Mouse (Mus musculus): ENCODE data around the gene Slc30a1. TPM values are rescaled to one million over a fixed set of nuclear protein-coding genes. Genes with fewer than 3 reads are reported as not detected.

Slc30a1 gene
- polyA plus RNA-seq, 1 experiment from 2014 or later, result 2.3 TPM

GRCm38 (mm10) chr1:191909316-191909715 is 2.7 kb downstream of the Slc30a1 start:
- Histone ChIP-seq H3K36me3 (ENCODE audit: control insufficient read depth, insufficient read depth, low read length) (peaks cover 11% of the 10 kb centered on the region; the same call in 1 of the 2 replicates), H3K27ac (replicated peaks; ENCODE audit: low read depth, low read length) (no peak overlapping the region), H3K4me2 (ENCODE audit: low read length) (peak overlapping the region; percentile 93), H3K4me1 (ENCODE audit: control insufficient read depth, insufficient read depth, low read length) (peaks cover 39% of the 10 kb centered on the region), H3K9me3 (ENCODE audit: control insufficient read depth, low read length) (no peaks in the 10 kb centered on the region), H3K27me3 (ENCODE audit: control insufficient read depth, insufficient read depth, low read length) (no peaks in the 10 kb centered on the region), H3K4me3 (replicated peaks; ENCODE audit: low read depth, low read length) (no peak overlapping the region), H3K9ac (replicated peaks; ENCODE audit: low read length) (no peak overlapping the region)
- ATAC-seq (ENCODE audit: low FRiP score, low TSS enrichment) (no peak), DNase-seq (no peak)
- WGBS, result 94% methylated on average over 14 of the region's 14 CpGs

- WGBS, result 75% methylated on average over 3 of the region's 3 CpGs
- Histone ChIP-seq H3K4me1 (ENCODE audit: control insufficient read depth, insufficient read depth, low read length) (peaks cover 37% of the 10 kb centered on the region), H3K4me2 (ENCODE audit: low read length) (peak overlapping the region; percentile 22)
These were observed 4.1 kb downstream of the Slc30a1 start for GRCm38 (mm10) chr1:191910646-191911045.

DNA sequence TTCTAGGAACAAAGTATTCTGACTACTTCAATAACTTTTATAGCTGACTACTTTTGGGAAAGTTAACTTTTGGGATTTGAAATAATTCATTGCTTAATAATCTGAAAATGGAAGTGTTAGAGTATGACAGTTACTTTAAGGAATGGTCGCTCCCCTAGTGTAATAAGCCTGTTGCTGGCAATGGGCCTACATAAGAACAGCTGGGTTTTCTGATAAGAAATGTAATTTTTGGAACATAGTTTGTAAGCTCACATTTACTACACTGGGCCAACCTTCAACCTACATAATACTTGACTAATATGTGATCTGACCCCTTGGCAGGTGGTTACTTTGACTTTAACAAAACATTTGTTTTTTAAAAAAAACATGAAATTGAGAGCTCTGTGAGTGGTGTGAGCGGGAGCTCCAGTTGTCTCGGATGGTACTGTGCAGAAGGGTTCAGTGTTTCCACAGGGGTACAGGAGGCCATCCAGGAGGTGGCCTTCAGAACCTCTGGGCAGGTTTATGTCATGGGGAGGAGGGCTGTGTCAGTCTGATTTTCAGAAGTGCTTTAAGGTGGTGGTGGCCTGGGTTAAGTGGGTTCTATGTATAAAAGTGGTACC is 4.6 kb downstream of the Slc30a1 start:
- Histone ChIP-seq H3K27me3 (ENCODE audit: control insufficient read depth, insufficient read depth, low read length) (no peaks in the 10 kb centered on the region), H3K9ac (replicated peaks; ENCODE audit: low read length) (no peak overlapping the region), H3K4me1 (ENCODE audit: control insufficient read depth, insufficient read depth, low read length) (peaks cover 35% of the 10 kb centered on the region), H3K36me3 (ENCODE audit: control insufficient read depth, insufficient read depth, low read length) (peaks cover 11% of the 10 kb centered on the region; the same call in 1 of the 2 replicates), H3K4me2 (ENCODE audit: low read length) (peak overlapping the region; percentile 14), H3K4me3 (replicated peaks; ENCODE audit: low read depth, low read length) (no peak overlapping the region), H3K9me3 (ENCODE audit: control insufficient read depth, low read length) (no peaks in the 10 kb centered on the region), H3K27ac (replicated peaks; ENCODE audit: low read depth, low read length) (no peak overlapping the region)
- WGBS, result 89% methylated on average over 3 of the region's 3 CpGs
- no peak for ATAC-seq (ENCODE audit: low FRiP score, low TSS enrichment)
- no peak for DNase-seq

More at GRCm38 (mm10) chr1:191910646-191911045, 4.1 kb downstream of the Slc30a1 start:
- H3K36me3 ChIP-seq (ENCODE audit: control insufficient read depth, insufficient read depth, low read length), result peaks cover 11% of the 10 kb centered on the region; the same call in 1 of the 2 replicates
- H3K9ac ChIP-seq (replicated peaks; ENCODE audit: low read length), result no peak overlapping the region
- H3K9me3 ChIP-seq (ENCODE audit: control insufficient read depth, low read length), result no peaks in the 10 kb centered on the region
- ATAC-seq (ENCODE audit: low FRiP score, low TSS enrichment) (no peak), DNase-seq (no peak)
- no peaks in the 10 kb centered on the region for H3K27me3 ChIP-seq (ENCODE audit: control insufficient read depth, insufficient read depth, low read length)
- H3K4me3 ChIP-seq (replicated peaks; ENCODE audit: low read depth, low read length), result no peak overlapping the region
- H3K27ac ChIP-seq (replicated peaks; ENCODE audit: low read depth, low read length), result no peak overlapping the region

- ATAC-seq (ENCODE audit: low FRiP score, low TSS enrichment) (no peak), DNase-seq (no peak)
- 89% methylated on average over 6 of the region's 6 CpGs for WGBS
These were observed 8.1 kb downstream of the Slc30a1 start for GRCm38 (mm10) chr1:191914647-191915046.

DNA sequence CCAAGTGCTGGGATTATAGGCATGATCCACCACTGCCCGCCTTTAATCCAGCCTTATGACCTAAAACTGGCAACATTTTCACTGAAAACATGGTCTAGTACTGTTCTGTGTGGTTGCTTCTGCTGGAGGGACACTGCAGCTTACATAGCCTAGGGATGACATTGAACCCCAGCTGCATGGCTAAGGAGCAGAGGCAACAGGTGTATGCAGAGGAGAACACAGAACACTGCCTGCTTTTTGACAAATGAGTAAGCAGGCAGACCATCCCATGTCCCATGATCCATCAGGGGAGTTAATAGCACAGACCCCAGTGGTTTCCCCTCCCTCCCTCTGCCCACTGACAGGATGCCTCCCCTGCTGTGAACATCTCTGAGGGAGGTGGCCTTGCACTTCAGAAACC is 9.0 kb downstream of the Slc30a1 start:
- no peak overlapping the region for H3K9ac ChIP-seq (replicated peaks; ENCODE audit: low read length)
- H3K27me3 ChIP-seq (ENCODE audit: control insufficient read depth, insufficient read depth, low read length), result no peaks in the 10 kb centered on the region
- no peak overlapping the region for H3K4me3 ChIP-seq (replicated peaks; ENCODE audit: low read depth, low read length)
- 79% methylated on average over 1 of the region's 1 CpGs for WGBS
- DNase-seq (no peak), ATAC-seq (ENCODE audit: low FRiP score, low TSS enrichment) (no peak)
- no peaks in the 10 kb centered on the region for H3K9me3 ChIP-seq (ENCODE audit: control insufficient read depth, low read length)
- H3K4me2 ChIP-seq (ENCODE audit: low read length), result no peak overlapping the region
- H3K36me3 ChIP-seq (ENCODE audit: control insufficient read depth, insufficient read depth, low read length), result 0 out of 2 replicates have a peak, but pooled peaks cover 3% of the 10 kb centered on the region
- peaks cover 11% of the 10 kb centered on the region; the same call in 1 of the 2 replicates for H3K4me1 ChIP-seq (ENCODE audit: control insufficient read depth, insufficient read depth, low read length)
- no peak overlapping the region for H3K27ac ChIP-seq (replicated peaks; ENCODE audit: low read depth, low read length)

More at GRCm38 (mm10) chr1:191914647-191915046, 8.1 kb downstream of the Slc30a1 start:
- no peak overlapping the region for H3K9ac ChIP-seq (replicated peaks; ENCODE audit: low read length)
- H3K4me3 ChIP-seq (replicated peaks; ENCODE audit: low read depth, low read length), result no peak overlapping the region
- no peaks in the 10 kb centered on the region for H3K27me3 ChIP-seq (ENCODE audit: control insufficient read depth, insufficient read depth, low read length)
- no peaks in the 10 kb centered on the region for H3K9me3 ChIP-seq (ENCODE audit: control insufficient read depth, low read length)
- 0 out of 2 replicates have a peak, but pooled peaks cover 3% of the 10 kb centered on the region for H3K36me3 ChIP-seq (ENCODE audit: control insufficient read depth, insufficient read depth, low read length)
- H3K27ac ChIP-seq (replicated peaks; ENCODE audit: low read depth, low read length), result no peak overlapping the region
- H3K4me1 ChIP-seq (ENCODE audit: control insufficient read depth, insufficient read depth, low read length), result peaks cover 13% of the 10 kb centered on the region
- no peak overlapping the region for H3K4me2 ChIP-seq (ENCODE audit: low read length)

DNA sequence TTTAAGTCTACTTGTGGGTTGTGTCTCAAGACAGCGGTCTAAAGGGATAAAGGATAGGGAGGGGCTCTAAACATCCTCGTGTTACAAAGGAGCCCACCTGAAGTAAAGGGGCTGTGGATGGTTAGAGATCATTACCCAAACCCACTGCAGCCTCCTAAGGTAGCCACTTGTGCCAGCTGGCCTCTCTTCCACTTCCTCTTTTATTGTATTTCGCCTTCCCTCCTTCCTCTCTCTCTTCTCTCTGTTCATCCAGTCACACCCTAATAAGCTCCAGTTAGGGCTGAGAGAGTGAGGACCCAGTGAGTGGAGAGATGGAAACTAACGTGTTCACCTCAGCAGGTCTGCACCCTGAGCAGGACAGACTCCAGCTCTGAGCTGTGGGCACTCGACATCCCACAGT is 10.3 kb downstream of the Slc30a1 start:
- no peaks in the 10 kb centered on the region for H3K27me3 ChIP-seq (ENCODE audit: control insufficient read depth, insufficient read depth, low read length)
- WGBS, result 71% methylated on average over 5 of the region's 5 CpGs
- no peak overlapping the region for H3K4me3 ChIP-seq (replicated peaks; ENCODE audit: low read depth, low read length)
- ATAC-seq (ENCODE audit: low FRiP score, low TSS enrichment) (no peak), DNase-seq (no peak)
- H3K9ac ChIP-seq (replicated peaks; ENCODE audit: low read length), result no peak overlapping the region
- H3K36me3 ChIP-seq (ENCODE audit: control insufficient read depth, insufficient read depth, low read length), result 0 out of 2 replicates have a peak, but pooled peaks cover 3% of the 10 kb centered on the region
- peaks cover 4% of the 10 kb centered on the region; the same call in 1 of the 2 replicates for H3K4me1 ChIP-seq (ENCODE audit: control insufficient read depth, insufficient read depth, low read length)
- no peak overlapping the region for H3K4me2 ChIP-seq (ENCODE audit: low read length)
- H3K9me3 ChIP-seq (ENCODE audit: control insufficient read depth, low read length), result peaks cover 3% of the 10 kb centered on the region; the same call in 1 of the 2 replicates
- H3K27ac ChIP-seq (replicated peaks; ENCODE audit: low read depth, low read length), result no peak overlapping the region

GRCm38 (mm10) chr1:191919336-191919735 is 12.8 kb downstream of the Slc30a1 start:
- Histone ChIP-seq H3K9ac (replicated peaks; ENCODE audit: low read length) (no peak overlapping the region), H3K4me1 (ENCODE audit: control insufficient read depth, insufficient read depth, low read length) (no peaks in the 10 kb centered on the region), H3K27ac (replicated peaks; ENCODE audit: low read depth, low read length) (no peak overlapping the region), H3K27me3 (ENCODE audit: control insufficient read depth, insufficient read depth, low read length) (no peaks in the 10 kb centered on the region), H3K9me3 (ENCODE audit: control insufficient read depth, low read length) (peaks cover 3% of the 10 kb centered on the region; the same call in 1 of the 2 replicates), H3K4me2 (ENCODE audit: low read length) (no peak overlapping the region), H3K4me3 (replicated peaks; ENCODE audit: low read depth, low read length) (no peak overlapping the region), H3K36me3 (ENCODE audit: control insufficient read depth, insufficient read depth, low read length) (no peaks in the 10 kb centered on the region)
- 96% methylated on average over 2 of the region's 2 CpGs for WGBS
- ATAC-seq (ENCODE audit: low FRiP score, low TSS enrichment), result no peak
- DNase-seq, result no peak

DNA sequence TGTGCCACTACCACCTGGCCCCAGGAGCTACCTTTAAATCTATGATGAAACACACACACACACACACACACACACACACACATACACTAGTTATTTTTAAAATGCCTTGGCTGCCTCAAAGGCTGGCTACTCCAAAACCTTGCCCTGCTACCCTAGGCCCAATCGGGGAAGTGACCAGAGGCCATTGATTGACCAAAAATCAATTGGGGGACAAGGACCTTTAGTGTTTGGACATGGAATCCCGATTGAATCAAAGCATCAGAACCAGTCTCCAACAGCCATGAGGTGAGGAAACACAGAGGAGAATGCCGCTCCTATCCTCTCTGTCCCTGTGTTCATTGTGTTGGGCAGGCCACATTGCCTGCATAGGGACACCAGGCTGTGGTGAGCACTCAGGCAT is 15.1 kb downstream of the Slc30a1 start:
- Histone ChIP-seq H3K9ac (replicated peaks; ENCODE audit: low read length) (no peak overlapping the region), H3K9me3 (ENCODE audit: control insufficient read depth, low read length) (peaks cover 3% of the 10 kb centered on the region; the same call in 1 of the 2 replicates), H3K4me2 (ENCODE audit: low read length) (no peak overlapping the region), H3K36me3 (ENCODE audit: control insufficient read depth, insufficient read depth, low read length) (no peaks in the 10 kb centered on the region), H3K27ac (replicated peaks; ENCODE audit: low read depth, low read length) (no peak overlapping the region), H3K4me3 (replicated peaks; ENCODE audit: low read depth, low read length) (no peak overlapping the region), H3K4me1 (ENCODE audit: control insufficient read depth, insufficient read depth, low read length) (no peaks in the 10 kb centered on the region), H3K27me3 (ENCODE audit: control insufficient read depth, insufficient read depth, low read length) (no peaks in the 10 kb centered on the region)
- WGBS, result 93% methylated on average over 3 of the region's 3 CpGs
- no peak for ATAC-seq (ENCODE audit: low FRiP score, low TSS enrichment)
- DNase-seq, result no peak

DNA sequence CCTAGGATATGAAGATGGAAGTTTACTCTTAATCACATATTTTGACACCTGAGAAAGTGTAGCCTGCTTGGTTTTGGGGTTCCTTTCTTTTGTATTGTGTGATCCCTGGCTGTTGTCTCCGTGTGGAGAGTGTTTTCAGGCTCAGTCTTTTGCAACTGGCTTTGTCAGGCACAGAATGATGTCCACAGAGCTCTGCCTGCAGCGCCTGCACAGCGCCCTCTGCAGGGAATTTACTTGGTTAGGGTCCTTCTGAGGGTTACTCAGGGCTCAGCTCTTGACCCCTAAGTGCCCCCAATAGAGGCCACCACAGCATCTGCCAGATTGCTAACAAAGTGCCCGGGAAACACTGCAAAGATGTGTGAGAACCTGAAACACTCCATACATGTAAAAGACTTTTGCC is 18.9 kb downstream of the Slc30a1 start:
- Histone ChIP-seq H3K4me1 (ENCODE audit: control insufficient read depth, insufficient read depth, low read length) (no peaks in the 10 kb centered on the region), H3K9me3 (ENCODE audit: control insufficient read depth, low read length) (peaks cover 3% of the 10 kb centered on the region; the same call in 1 of the 2 replicates), H3K4me3 (replicated peaks; ENCODE audit: low read depth, low read length) (no peak overlapping the region), H3K4me2 (ENCODE audit: low read length) (no peak overlapping the region), H3K9ac (replicated peaks; ENCODE audit: low read length) (no peak overlapping the region), H3K36me3 (ENCODE audit: control insufficient read depth, insufficient read depth, low read length) (no peaks in the 10 kb centered on the region), H3K27ac (replicated peaks; ENCODE audit: low read depth, low read length) (no peak overlapping the region), H3K27me3 (ENCODE audit: control insufficient read depth, insufficient read depth, low read length) (no peaks in the 10 kb centered on the region)
- no peak for DNase-seq
- 46% methylated on average over 4 of the region's 4 CpGs for WGBS
- no peak for ATAC-seq (ENCODE audit: low FRiP score, low TSS enrichment)

Data from midbrain, embryonic 14.5 days (tissue).